Mouse (Mus musculus) stomach, embryonic 14.5 days (tissue): Measurements from ENCODE around the gene Olfm2. TPM values are rescaled to one million over a fixed set of nuclear protein-coding genes. Genes with fewer than 3 reads are reported as not detected.
A peak's percentile ranks its signal among the peaks of the same experiment; 100 is the strongest.

ENCODE experiments used
- ATAC-seq: fragments of 200-750 bp; cut with Nextera tagmentation; 2 replicates; pipeline ENCODE4 v1.8.0; 2017; ENCODE audit warnings: low read depth, moderate TSS enrichment; ENCODE audit not compliant: insufficient number of reproducible peaks, insufficient read depth, low FRiP score
- H3K27ac ChIP-seq: fragments of 300-500 bp; sonication (generic); 2 replicates; pipeline ENCODE4 v1.5.1; 2014; ENCODE audit warnings: mild to moderate bottlenecking, low read length, moderate library complexity, mixed read lengths
- H3K27me3 ChIP-seq: fragments of 300-500 bp; sonication (generic); 2 replicates; pipeline ENCODE4 v1.6.1; 2014; ENCODE audit warnings: low read length, control low read depth, mixed read lengths; ENCODE audit not compliant: control insufficient read depth, insufficient read depth
- H3K36me3 ChIP-seq: fragments of 300-500 bp; sonication (generic); 2 replicates; pipeline ENCODE4 v1.6.1; 2014; ENCODE audit warnings: mild to moderate bottlenecking, control low read depth, low read length, moderate library complexity, mixed read lengths; ENCODE audit not compliant: control insufficient read depth, insufficient read depth
- H3K4me1 ChIP-seq: fragments of 300-500 bp; sonication (generic); 2 replicates; pipeline ENCODE4 v1.6.1; 2014; ENCODE audit warnings: low read length, control low read depth, mixed read lengths; ENCODE audit not compliant: control insufficient read depth, insufficient read depth
- H3K4me2 ChIP-seq: fragments of 300-500 bp; sonication (generic); replicated peaks from 2 replicates; pipeline ENCODE4 v1.6.1; 2014; ENCODE audit warnings: low read depth, low read length, control low read depth
- H3K4me3 ChIP-seq: fragments of 300-500 bp; sonication (generic); 2 replicates; pipeline ENCODE4 v1.5.1; 2014; ENCODE audit warnings: low read depth, low read length, control low read depth
- H3K9ac ChIP-seq: fragments of 300-500 bp; sonication (generic); replicated peaks from 2 replicates; pipeline ENCODE4 v1.6.1; 2014; ENCODE audit warnings: low read depth, mild to moderate bottlenecking, control low read depth, low read length, moderate library complexity, mixed read lengths
- H3K9me3 ChIP-seq: fragments of 300-500 bp; sonication (generic); 2 replicates; pipeline ENCODE4 v1.6.1; 2016; ENCODE audit warnings: low read depth, low read length, control low read depth; ENCODE audit not compliant: control insufficient read depth
- WGBS: fragments of 180-500 bp; shearing (Covaris S2); extraction: QIAGEN DNeasy Blood & Tissue Kit; methylation state at CpG from one replicate; pipeline ENCODE4 v1.1.7; 2014; 5-methylcytosine and 5-hydroxymethylcytosine counted together
- polyA plus RNA-seq: library from polyadenylated mRNA; unstranded; fragments of >200 nt; fragmentation: Nextera tagmentation; extraction: Ambion mirVana; gene quantifications from 2 replicates; pipeline ENCODE4 v1.2.1, GENCODE M21; 2014

Gene Olfm2
- polyA plus RNA-seq, 1 experiment from 2014 or later, result 8.6 TPM

- H3K27ac ChIP-seq, result no peak overlapping the region
- H3K9ac ChIP-seq, result no peak overlapping the region
- no peaks in the 10 kb centered on the region for H3K9me3 ChIP-seq
- no peak overlapping the region for H3K4me2 ChIP-seq
- ATAC-seq, result no peak
- peaks cover 36% of the 10 kb centered on the region for H3K36me3 ChIP-seq
- no peaks in the 10 kb centered on the region for H3K4me1 ChIP-seq
- H3K4me3 ChIP-seq, result no peak overlapping the region
- H3K27me3 ChIP-seq, result no peaks in the 10 kb centered on the region
- WGBS, result 39% methylated on average over 2 of the region's 2 CpGs
Observed at GRCm38 (mm10) chr9:20664366-20664765, 81.8 kb downstream of the Olfm2 start.

- no peak for ATAC-seq
- H3K27ac ChIP-seq, result no peak overlapping the region
- H3K36me3 ChIP-seq, result peaks cover 37% of the 10 kb centered on the region
- H3K9ac ChIP-seq, result no peak overlapping the region
- no peak overlapping the region for H3K4me2 ChIP-seq
- no peak overlapping the region for H3K4me3 ChIP-seq
- WGBS, result 87% methylated on average over 2 of the region's 2 CpGs
- H3K27me3 ChIP-seq, result no peaks in the 10 kb centered on the region
- H3K4me1 ChIP-seq, result no peaks in the 10 kb centered on the region
- H3K9me3 ChIP-seq, result no peaks in the 10 kb centered on the region
Observed at GRCm38 (mm10) chr9:20663956-20664355, 82.2 kb downstream of the Olfm2 start.

GRCm38 (mm10) chr9:20662874-20663273, 83.3 kb downstream of the Olfm2 start:
- WGBS, result 89% methylated on average over 8 of the region's 8 CpGs
- Histone ChIP-seq H3K9me3 (no peaks in the 10 kb centered on the region), H3K4me2 (no peak overlapping the region), H3K9ac (no peak overlapping the region), H3K4me1 (no peaks in the 10 kb centered on the region), H3K36me3 (peaks cover 45% of the 10 kb centered on the region), H3K4me3 (no peak overlapping the region), H3K27ac (no peak overlapping the region), H3K27me3 (no peaks in the 10 kb centered on the region)
- ATAC-seq, result no peak

GRCm38 (mm10) chr9:20662325-20662724, 83.8 kb downstream of the Olfm2 start:
- peaks cover 50% of the 10 kb centered on the region for H3K36me3 ChIP-seq

GRCm38 (mm10) chr9:20657546-20657945, 88.6 kb downstream of the Olfm2 start:
- Histone ChIP-seq H3K9me3 (no peaks in the 10 kb centered on the region), H3K9ac (no peak overlapping the region), H3K4me2 (no peak overlapping the region), H3K27ac (no peak overlapping the region), H3K4me1 (peaks cover 12% of the 10 kb centered on the region), H3K36me3 (peaks cover 57% of the 10 kb centered on the region), H3K4me3 (no peak overlapping the region), H3K27me3 (no peaks in the 10 kb centered on the region)
- no peak for ATAC-seq
- WGBS, result 88% methylated on average over 3 of the region's 3 CpGs

More at GRCm38 (mm10) chr9:20662325-20662724, 83.8 kb downstream of the Olfm2 start:
- no peak overlapping the region for H3K9ac ChIP-seq
- no peak for ATAC-seq
- H3K9me3 ChIP-seq, result no peaks in the 10 kb centered on the region
- H3K27me3 ChIP-seq, result no peaks in the 10 kb centered on the region
- H3K4me2 ChIP-seq, result no peak overlapping the region
- H3K4me3 ChIP-seq, result no peak overlapping the region
- 67% methylated on average over 3 of the region's 3 CpGs for WGBS
- no peak overlapping the region for H3K27ac ChIP-seq
- H3K4me1 ChIP-seq, result no peaks in the 10 kb centered on the region

GRCm38 (mm10) chr9:20653859-20654258, 92.3 kb downstream of the Olfm2 start:
- H3K4me2 ChIP-seq, result no peak overlapping the region
- peaks cover 39% of the 10 kb centered on the region for H3K36me3 ChIP-seq
- H3K9ac ChIP-seq, result no peak overlapping the region
- H3K4me1 ChIP-seq, result peaks cover 12% of the 10 kb centered on the region
- no peak for ATAC-seq
- no peaks in the 10 kb centered on the region for H3K27me3 ChIP-seq
- H3K27ac ChIP-seq, result no peak overlapping the region
- H3K4me3 ChIP-seq, result no peak overlapping the region
- H3K9me3 ChIP-seq, result no peaks in the 10 kb centered on the region
- 91% methylated on average over 3 of the region's 3 CpGs for WGBS

GRCm38 (mm10) chr9:20652260-20652658, 93.9 kb downstream of the Olfm2 start:
- no peaks in the 10 kb centered on the region for H3K27me3 ChIP-seq
- H3K9me3 ChIP-seq, result no peaks in the 10 kb centered on the region
- under 1% methylated on average over 25 of the region's 25 CpGs for WGBS
- peak overlapping the region; percentile 65 for H3K4me3 ChIP-seq
- H3K9ac ChIP-seq, result peak overlapping the region; percentile 82
- H3K4me1 ChIP-seq, result peaks cover 12% of the 10 kb centered on the region
- H3K36me3 ChIP-seq, result peaks cover 33% of the 10 kb centered on the region
- H3K4me2 ChIP-seq, result peak overlapping the region; percentile 72
- peak; percentile 6; the same call in 1 of the 2 replicates for ATAC-seq
- H3K27ac ChIP-seq, result 0 out of 2 replicates have a peak overlapping the region, but pooled peaks have one; percentile 4

- peaks cover 12% of the 10 kb centered on the region for H3K4me1 ChIP-seq
- H3K27me3 ChIP-seq, result no peaks in the 10 kb centered on the region
- under 1% methylated on average over 41 of the region's 45 CpGs for WGBS
- H3K9me3 ChIP-seq, result no peaks in the 10 kb centered on the region
- peak within 1 kb of the TSS; percentile 65 for H3K4me3 ChIP-seq
- H3K9ac ChIP-seq, result peak within 1 kb of the TSS; percentile 82
- peak; percentile 99 for ATAC-seq
- H3K27ac ChIP-seq, result 0 out of 2 replicates have a peak within 1 kb of the TSS, but pooled peaks have one; percentile 4
- H3K4me2 ChIP-seq, result peak within 1 kb of the TSS; percentile 72
- peaks cover 29% of the 10 kb centered on the region for H3K36me3 ChIP-seq
Observed at GRCm38 (mm10) chr9:20651602-20652259, 94.4 kb downstream of the Olfm2 start, which contains the start of gene Pin1. Pin1 (plus strand) TSS chr9:20652095.
